Mouse (Mus musculus): ENCODE measurements around the gene Plac8. TPM values are rescaled to one million over a fixed set of nuclear protein-coding genes. Genes with fewer than 3 reads are reported as not detected.

Plac8 gene
- total and polyA plus RNA-seq, 3 experiments: 1.5 to 8.0 (median 3.1) TPM

GRCm38 (mm10) chr5:100546294-100547080, 25.6 kb downstream of the Plac8 start:
- Histone ChIP-seq H3K79me2 (replicated peaks; ENCODE audit: control insufficient read depth, insufficient read depth, low read length) (no peaks in the 10 kb centered on the region), H3K27ac (no peak overlapping the region), H3K9ac (ENCODE audit: low read depth, low read length) (no peak overlapping the region), H3K4me1 (ENCODE audit: control insufficient read depth, insufficient read depth, low read length) (no peaks in the 10 kb centered on the region), H3K4me3 (no peak overlapping the region), H3K27me3 (ENCODE audit: control insufficient read depth, insufficient read depth, low read length) (no peaks in the 10 kb centered on the region), H3K36me3 (ENCODE audit: control insufficient read depth, insufficient read depth, low read length) (no peaks in the 10 kb centered on the region)
- intact Hi-C loops (cut with DNase I): loop anchor here (2.0 kb wide), 1 partner anchor 118 kb away; no protein-coding TSS in a partner anchor
- WGBS: 85% methylated on average over 6 of the region's 6 CpGs
- TF ChIP-seq CTCF (IDR thresholded peaks at IDR 0.05) (peak; percentile 57), POLR2A (IDR thresholded peaks at IDR 0.05; ENCODE audit: insufficient read depth, low read depth, low read length) (no peak)
- no peak for DNase-seq

DNA sequence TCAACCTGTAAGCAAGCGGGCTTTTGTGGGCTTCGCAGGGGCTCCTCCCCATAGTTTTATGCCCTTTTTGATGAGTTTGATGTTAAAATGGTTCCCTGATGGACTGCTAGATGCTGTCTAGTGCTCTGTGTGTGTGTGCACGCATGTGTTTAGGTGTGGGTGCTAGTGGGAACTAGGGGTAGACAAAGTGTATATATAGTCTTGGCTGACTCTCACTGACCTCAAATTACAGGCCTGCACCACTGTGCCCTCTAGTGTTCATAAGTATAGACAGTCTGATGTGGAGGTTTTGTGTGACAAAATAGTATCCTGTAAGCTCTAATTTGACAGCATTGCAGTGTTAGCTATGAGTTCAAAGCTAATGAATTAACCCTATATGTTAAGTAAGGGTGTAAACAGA, 35.4 kb downstream of the Plac8 start:
- Histone ChIP-seq H3K4me3 (no peak overlapping the region), H3K79me2 (replicated peaks; ENCODE audit: control insufficient read depth, insufficient read depth, low read length) (no peaks in the 10 kb centered on the region), H3K36me3 (ENCODE audit: control insufficient read depth, insufficient read depth, low read length) (no peaks in the 10 kb centered on the region; the same call in 1 of the 2 replicates), H3K27me3 (ENCODE audit: control insufficient read depth, insufficient read depth, low read length) (no peaks in the 10 kb centered on the region), H3K27ac (no peak overlapping the region), H3K4me1 (ENCODE audit: control insufficient read depth, insufficient read depth, low read length) (no peaks in the 10 kb centered on the region), H3K9ac (ENCODE audit: low read depth, low read length) (no peak overlapping the region)
- no peak for TF ChIP-seq POLR2A (IDR thresholded peaks at IDR 0.05; ENCODE audit: insufficient read depth, low read depth, low read length)
- peak; percentile 83 for TF ChIP-seq CTCF (IDR thresholded peaks at IDR 0.05)
- TF ChIP-seq EP300 (IDR thresholded peaks at IDR 0.05; ENCODE audit: insufficient read depth, low read depth, low read length): no peak
- 76% methylated on average over 3 of the region's 3 CpGs for WGBS
- no peak for DNase-seq
- intact Hi-C loops (cut with DNase I): loop anchor here (10.0 kb wide), 1 partner anchor 162 kb away; no protein-coding TSS in a partner anchor

- intact Hi-C loops (cut with DNase I): loop anchor here (10.0 kb wide), 1 partner anchor 161 kb away; no protein-coding TSS in a partner anchor
- Histone ChIP-seq H3K4me3 (no peak overlapping the region), H3K27ac (no peak overlapping the region), H3K9ac (ENCODE audit: low read depth, low read length) (no peak overlapping the region), H3K79me2 (replicated peaks; ENCODE audit: control insufficient read depth, insufficient read depth, low read length) (no peaks in the 10 kb centered on the region), H3K4me1 (ENCODE audit: control insufficient read depth, insufficient read depth, low read length) (no peaks in the 10 kb centered on the region), H3K36me3 (ENCODE audit: control insufficient read depth, insufficient read depth, low read length) (no peaks in the 10 kb centered on the region; the same call in 1 of the 2 replicates), H3K27me3 (ENCODE audit: control insufficient read depth, insufficient read depth, low read length) (no peaks in the 10 kb centered on the region)
- DNase-seq: no peak
- 69% methylated on average over 7 of the region's 7 CpGs for WGBS
- TF ChIP-seq POLR2A (IDR thresholded peaks at IDR 0.05; ENCODE audit: insufficient read depth, low read depth, low read length): no peak
These were observed 36.2 kb downstream of the Plac8 start for GRCm38 (mm10) chr5:100535826-100536225.

GRCm38 (mm10) chr5:100526164-100526563, 45.9 kb downstream of the Plac8 start:
- no peaks in the 10 kb centered on the region for H3K27me3 ChIP-seq (ENCODE audit: control insufficient read depth, insufficient read depth, low read length)
- H3K4me1 ChIP-seq (ENCODE audit: control insufficient read depth, insufficient read depth, low read length): peaks cover 5% of the 10 kb centered on the region
- H3K27ac ChIP-seq: peak overlapping the region; percentile 66
- intact Hi-C loops (cut with DNase I): no loop called here
- H3K9ac ChIP-seq (ENCODE audit: low read depth, low read length): 0 out of 2 replicates have a peak overlapping the region, but pooled peaks have one; percentile 2
- TF ChIP-seq POLR2A (IDR thresholded peaks at IDR 0.05; ENCODE audit: insufficient read depth, low read depth, low read length) (0 out of 2 replicates have a peak, but pooled peaks have one; percentile 25), EP300 (IDR thresholded peaks at IDR 0.05; ENCODE audit: insufficient read depth, low read depth, low read length) (no peak), CTCF (IDR thresholded peaks at IDR 0.05) (peak; percentile 43)
- peak; percentile 33 to 53 for DNase-seq
- H3K36me3 ChIP-seq (ENCODE audit: control insufficient read depth, insufficient read depth, low read length): peaks cover 6% of the 10 kb centered on the region
- 8% methylated on average over 7 of the region's 7 CpGs for WGBS
- no peaks in the 10 kb centered on the region for H3K79me2 ChIP-seq (replicated peaks; ENCODE audit: control insufficient read depth, insufficient read depth, low read length)
- no peak overlapping the region for H3K4me3 ChIP-seq

DNA sequence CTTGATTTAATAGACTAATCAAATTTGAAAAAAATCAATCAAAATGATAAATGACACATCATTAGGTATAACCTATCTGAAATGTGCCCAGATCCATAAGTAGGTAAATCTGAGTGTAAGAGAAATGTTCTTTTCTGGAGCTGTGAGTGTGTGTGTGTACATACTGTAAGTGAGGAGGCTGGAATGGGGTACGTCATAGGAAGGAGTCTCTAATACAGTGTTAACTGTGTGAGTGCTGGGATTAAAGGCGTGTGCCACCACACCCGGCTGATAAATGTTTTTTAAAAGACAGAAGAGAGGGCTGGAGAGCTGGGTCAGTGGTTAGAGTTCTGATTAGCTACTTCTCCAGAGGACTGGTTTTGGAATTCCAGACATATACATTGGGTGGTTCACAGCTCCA, 46.4 kb downstream of the Plac8 start:
- 36% methylated on average over 3 of the region's 3 CpGs for WGBS
- Histone ChIP-seq H3K4me3 (no peak overlapping the region), H3K27ac (peak overlapping the region; percentile 66), H3K36me3 (ENCODE audit: control insufficient read depth, insufficient read depth, low read length) (peaks cover 6% of the 10 kb centered on the region), H3K27me3 (ENCODE audit: control insufficient read depth, insufficient read depth, low read length) (no peaks in the 10 kb centered on the region), H3K4me1 (ENCODE audit: control insufficient read depth, insufficient read depth, low read length) (peaks cover 5% of the 10 kb centered on the region), H3K9ac (ENCODE audit: low read depth, low read length) (no peak overlapping the region), H3K79me2 (replicated peaks; ENCODE audit: control insufficient read depth, insufficient read depth, low read length) (no peaks in the 10 kb centered on the region)
- no peak for DNase-seq
- TF ChIP-seq EP300 (IDR thresholded peaks at IDR 0.05; ENCODE audit: insufficient read depth, low read depth, low read length) (no peak), CTCF (IDR thresholded peaks at IDR 0.05) (no peak), POLR2A (IDR thresholded peaks at IDR 0.05; ENCODE audit: insufficient read depth, low read depth, low read length) (no peak)
- intact Hi-C loops (cut with DNase I): no loop called here

DNA sequence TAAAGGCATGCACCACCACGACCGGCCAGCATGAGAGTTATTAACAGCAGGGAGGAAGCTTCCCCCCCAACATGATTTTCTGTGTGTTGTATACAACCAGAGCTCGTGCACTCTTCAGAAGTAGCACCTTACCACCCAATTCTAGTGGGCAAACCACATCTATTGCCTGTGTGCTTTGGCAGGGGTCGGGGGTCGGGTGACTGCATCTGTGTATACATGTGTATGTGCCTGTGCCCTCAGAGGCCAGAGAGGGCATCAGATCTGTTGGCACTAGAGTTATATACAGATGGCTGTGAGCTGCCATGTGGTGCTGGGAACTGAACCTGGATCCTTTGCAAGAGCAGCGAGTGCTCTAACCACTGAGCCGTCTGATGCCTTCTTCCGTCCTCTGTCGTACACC, 47.1 kb downstream of the Plac8 start:
- H3K27ac ChIP-seq: no peak overlapping the region
- no peak for DNase-seq
- H3K9ac ChIP-seq (ENCODE audit: low read depth, low read length): no peak overlapping the region
- H3K4me1 ChIP-seq (ENCODE audit: control insufficient read depth, insufficient read depth, low read length): peaks cover 7% of the 10 kb centered on the region
- peaks cover 10% of the 10 kb centered on the region for H3K36me3 ChIP-seq (ENCODE audit: control insufficient read depth, insufficient read depth, low read length)
- intact Hi-C loops (cut with DNase I): no loop called here
- TF ChIP-seq POLR2A (IDR thresholded peaks at IDR 0.05; ENCODE audit: insufficient read depth, low read depth, low read length) (no peak), CTCF (IDR thresholded peaks at IDR 0.05) (no peak), EP300 (IDR thresholded peaks at IDR 0.05; ENCODE audit: insufficient read depth, low read depth, low read length) (no peak)
- H3K4me3 ChIP-seq: no peak overlapping the region
- WGBS: 93% methylated on average over 9 of the region's 9 CpGs
- no peaks in the 10 kb centered on the region for H3K79me2 ChIP-seq (replicated peaks; ENCODE audit: control insufficient read depth, insufficient read depth, low read length)
- H3K27me3 ChIP-seq (ENCODE audit: control insufficient read depth, insufficient read depth, low read length): no peaks in the 10 kb centered on the region

Measured in heart, adult 2 months (tissue).